Mouse (Mus musculus): ENCODE data around the gene Dok5.

DNA sequence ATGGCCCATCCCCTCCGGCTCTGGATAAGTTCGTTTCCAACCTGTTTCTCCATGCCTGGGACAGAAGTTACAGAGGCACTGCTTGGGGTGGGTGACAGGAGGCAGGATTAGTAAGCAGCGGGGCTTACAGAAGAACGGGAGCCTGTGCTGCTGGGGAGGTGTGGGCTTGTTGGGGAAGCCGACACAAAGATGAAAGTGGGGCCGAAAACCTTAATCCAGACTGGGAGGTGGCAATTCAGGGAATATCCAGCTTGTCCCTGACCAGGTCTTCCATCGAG, 171.4 kb downstream of the Dok5 start:
- no peak for TF ChIP-seq BHLHE40 (IDR thresholded peaks at IDR 0.05; ENCODE audit: borderline replicate concordance, low read depth, low read length)
- TF ChIP-seq CTCF (IDR thresholded peaks at IDR 0.05 in 2 of 3, conservative IDR thresholded peaks at IDR 0.05 in 1 of 3; ENCODE audit: control insufficient read depth in 1 of 3, insufficient read depth in 1 of 3, low read depth in 2 of 3, low read length in 3 of 3, poor library complexity in 1 of 3, severe bottlenecking in 1 of 3), result no peak
- no peak for TF ChIP-seq GATA1 (IDR thresholded peaks at IDR 0.05; ENCODE audit: low read depth, low read length)
- TF ChIP-seq ELF1 (IDR thresholded peaks at IDR 0.05; ENCODE audit: low read depth, low read length), result no peak
- TF ChIP-seq POLR2A (IDR thresholded peaks at IDR 0.05; ENCODE audit: control insufficient read depth in 1 of 2, insufficient read depth in 1 of 2, low read depth in 1 of 2, low read length in 2 of 2, poor library complexity in 1 of 2), result no peak
- no peak for TF ChIP-seq EP300 (IDR thresholded peaks at IDR 0.05; ENCODE audit: low read depth in 1 of 2, low read length in 2 of 2)
- TF ChIP-seq TBP (IDR thresholded peaks at IDR 0.05; ENCODE audit: low read depth, low read length), result no peak
- no peak for TF ChIP-seq MYC (IDR thresholded peaks at IDR 0.05; ENCODE audit: low read depth, low read length)
- no peak for TF ChIP-seq ZKSCAN1 (IDR thresholded peaks at IDR 0.05; ENCODE audit: low read depth, low read length)
- TF ChIP-seq JUND (IDR thresholded peaks at IDR 0.05; ENCODE audit: low read depth, low read length), result no peak
- no peak for TF ChIP-seq ZNF384 (IDR thresholded peaks at IDR 0.05; ENCODE audit: low read depth, low read length)
- no peak for TF ChIP-seq NRF1 (IDR thresholded peaks at IDR 0.05; ENCODE audit: insufficient read depth, low read depth, low read length, poor library complexity, severe bottlenecking)
- TF ChIP-seq ZC3H11A (IDR thresholded peaks at IDR 0.05; ENCODE audit: low read depth, low read length), result no peak
- TF ChIP-seq USF2 (IDR thresholded peaks at IDR 0.05; ENCODE audit: borderline replicate concordance in 1 of 2, insufficient read depth in 1 of 2, low read depth in 1 of 2, low read length in 2 of 2), result no peak
